Mouse (Mus musculus): ENCODE data around the gene Copa. TPM values are rescaled to one million over a fixed set of nuclear protein-coding genes. Genes with fewer than 3 reads are reported as not detected.

The Copa gene
- polyA plus RNA-seq, 1 experiment = 53.9 TPM

DNA sequence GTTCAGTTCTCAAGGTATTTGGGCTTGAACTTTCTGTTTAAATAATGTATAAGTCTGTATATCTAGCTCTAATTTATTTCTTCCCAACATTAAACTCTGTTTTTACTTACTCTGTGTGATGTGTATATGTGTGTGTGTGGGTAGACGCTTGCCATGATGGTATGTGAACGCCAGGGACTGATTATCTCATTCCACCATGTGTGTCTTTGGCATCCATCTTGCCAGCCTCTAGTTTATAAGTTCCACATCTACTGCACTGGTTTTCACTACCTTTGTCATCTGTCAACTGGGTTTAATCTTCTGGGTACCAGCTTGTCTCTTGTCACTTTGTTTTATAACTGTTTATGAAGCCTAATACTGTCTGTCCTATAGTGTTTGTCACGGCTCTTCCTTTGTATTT, 73.2 kb downstream of the Copa start:
- TF ChIP-seq CTCF (IDR thresholded peaks at IDR 0.05; ENCODE audit: borderline replicate concordance, control insufficient read depth, extremely low read depth, insufficient read depth, low read length, poor library complexity) (no peak), POLR2A (IDR thresholded peaks at IDR 0.05; ENCODE audit: control insufficient read depth, extremely low read depth, insufficient read depth, low read length, poor library complexity) (no peak)
- no peak overlapping the region for H3K27ac ChIP-seq (ENCODE audit: control insufficient read depth, insufficient read depth, low read length)
- H3K27me3 ChIP-seq (ENCODE audit: control insufficient read depth, insufficient read depth, low read length) = no peaks in the 10 kb centered on the region
- no peak for DNase-seq
- WGBS = 96% methylated on average over 3 of the region's 3 CpGs
- H3K36me3 ChIP-seq (ENCODE audit: control insufficient read depth, insufficient read depth, low read length) = peaks cover 17% of the 10 kb centered on the region
- no peaks in the 10 kb centered on the region for H3K4me1 ChIP-seq (replicated peaks; ENCODE audit: control insufficient read depth, insufficient read depth, low read length)
- no peak overlapping the region for H3K4me3 ChIP-seq (ENCODE audit: control insufficient read depth, insufficient read depth, low read length)

DNA sequence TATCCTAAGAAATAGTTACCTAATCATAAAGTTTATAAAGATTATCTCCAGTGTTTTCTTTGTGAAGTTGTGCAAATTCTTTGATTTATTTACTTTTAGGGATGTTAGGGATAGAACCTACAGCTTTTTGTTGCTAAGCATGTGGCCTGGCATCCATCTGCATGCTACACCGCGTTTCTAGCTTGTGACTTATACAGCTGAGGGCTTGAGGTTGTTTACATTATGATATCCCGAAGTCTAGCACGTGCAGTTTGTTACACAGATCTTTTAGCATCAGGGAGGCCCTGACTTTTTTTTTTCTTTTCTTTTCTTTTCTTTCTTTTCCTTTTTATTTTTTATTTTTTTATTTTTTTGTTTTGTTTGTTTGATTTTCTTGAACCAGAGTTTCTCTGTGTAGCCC, 77.6 kb downstream of the Copa start:
- TF ChIP-seq CTCF (IDR thresholded peaks at IDR 0.05; ENCODE audit: borderline replicate concordance, control insufficient read depth, extremely low read depth, insufficient read depth, low read length, poor library complexity) (no peak), POLR2A (IDR thresholded peaks at IDR 0.05; ENCODE audit: control insufficient read depth, extremely low read depth, insufficient read depth, low read length, poor library complexity) (no peak)
- no peaks in the 10 kb centered on the region for H3K27me3 ChIP-seq (ENCODE audit: control insufficient read depth, insufficient read depth, low read length)
- peaks cover 3% of the 10 kb centered on the region for H3K4me1 ChIP-seq (replicated peaks; ENCODE audit: control insufficient read depth, insufficient read depth, low read length)
- no peak overlapping the region for H3K27ac ChIP-seq (ENCODE audit: control insufficient read depth, insufficient read depth, low read length)
- 93% methylated on average over 4 of the region's 4 CpGs for WGBS
- no peak for DNase-seq
- no peak overlapping the region for H3K4me3 ChIP-seq (ENCODE audit: control insufficient read depth, insufficient read depth, low read length)
- no peaks in the 10 kb centered on the region for H3K36me3 ChIP-seq (ENCODE audit: control insufficient read depth, insufficient read depth, low read length)

DNA sequence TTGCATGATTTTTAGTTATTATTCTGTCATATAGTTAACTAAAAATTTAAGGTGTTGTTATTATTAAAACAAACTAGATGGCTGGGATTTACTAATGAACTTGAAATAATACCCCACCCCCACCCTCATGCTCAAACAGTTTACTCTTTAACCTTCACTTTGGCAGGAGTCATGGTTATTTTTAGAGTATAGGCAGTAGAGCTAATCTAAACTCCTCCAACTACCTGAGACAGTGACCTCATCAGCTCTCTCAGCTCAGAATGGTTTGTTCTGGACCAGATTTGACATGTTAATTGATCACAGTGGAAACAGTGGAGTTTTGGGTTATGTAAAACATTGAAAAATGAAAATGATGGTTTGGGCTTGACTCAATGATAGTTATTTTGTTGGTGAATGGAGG, 78.2 kb downstream of the Copa start:
- H3K27me3 ChIP-seq (ENCODE audit: control insufficient read depth, insufficient read depth, low read length) = no peaks in the 10 kb centered on the region
- TF ChIP-seq POLR2A (IDR thresholded peaks at IDR 0.05; ENCODE audit: control insufficient read depth, extremely low read depth, insufficient read depth, low read length, poor library complexity) = no peak
- TF ChIP-seq CTCF (IDR thresholded peaks at IDR 0.05; ENCODE audit: borderline replicate concordance, control insufficient read depth, extremely low read depth, insufficient read depth, low read length, poor library complexity) = no peak
- H3K4me3 ChIP-seq (ENCODE audit: control insufficient read depth, insufficient read depth, low read length) = no peak overlapping the region
- H3K36me3 ChIP-seq (ENCODE audit: control insufficient read depth, insufficient read depth, low read length) = peaks cover 2% of the 10 kb centered on the region; the same call in 1 of the 2 replicates
- no peak overlapping the region for H3K27ac ChIP-seq (ENCODE audit: control insufficient read depth, insufficient read depth, low read length)
- H3K4me1 ChIP-seq (replicated peaks; ENCODE audit: control insufficient read depth, insufficient read depth, low read length) = peaks cover 3% of the 10 kb centered on the region
- no peak for DNase-seq

DNA sequence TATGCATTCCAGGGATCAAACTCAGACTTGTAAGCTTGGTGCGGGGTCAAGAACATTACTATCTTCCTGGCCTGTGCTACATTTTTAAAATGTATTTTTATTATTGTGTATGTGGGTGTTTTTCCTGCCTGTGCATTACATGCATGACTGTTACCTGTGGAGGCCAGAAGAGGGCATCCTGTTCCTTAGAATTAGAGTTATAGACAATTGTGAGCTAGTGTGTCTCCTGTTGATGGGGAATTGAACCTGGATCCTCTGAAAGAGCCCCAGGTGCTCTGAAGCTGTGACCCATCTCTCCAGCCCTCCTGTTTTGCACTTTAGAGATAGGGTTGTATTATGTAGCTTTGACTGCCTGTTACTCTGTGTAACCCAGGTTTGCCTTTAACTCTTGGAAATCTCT, 79.7 kb downstream of the Copa start:
- Histone ChIP-seq H3K27ac (ENCODE audit: control insufficient read depth, insufficient read depth, low read length) (no peak overlapping the region), H3K4me3 (ENCODE audit: control insufficient read depth, insufficient read depth, low read length) (no peak overlapping the region), H3K36me3 (ENCODE audit: control insufficient read depth, insufficient read depth, low read length) (peaks cover 17% of the 10 kb centered on the region), H3K27me3 (ENCODE audit: control insufficient read depth, insufficient read depth, low read length) (no peaks in the 10 kb centered on the region), H3K4me1 (replicated peaks; ENCODE audit: control insufficient read depth, insufficient read depth, low read length) (peaks cover 3% of the 10 kb centered on the region)
- TF ChIP-seq CTCF (IDR thresholded peaks at IDR 0.05; ENCODE audit: borderline replicate concordance, control insufficient read depth, extremely low read depth, insufficient read depth, low read length, poor library complexity) = no peak
- no peak for TF ChIP-seq POLR2A (IDR thresholded peaks at IDR 0.05; ENCODE audit: control insufficient read depth, extremely low read depth, insufficient read depth, low read length, poor library complexity)
- WGBS = 91% methylated on average over 1 of the region's 1 CpGs
- DNase-seq = peak; percentile 27

DNA sequence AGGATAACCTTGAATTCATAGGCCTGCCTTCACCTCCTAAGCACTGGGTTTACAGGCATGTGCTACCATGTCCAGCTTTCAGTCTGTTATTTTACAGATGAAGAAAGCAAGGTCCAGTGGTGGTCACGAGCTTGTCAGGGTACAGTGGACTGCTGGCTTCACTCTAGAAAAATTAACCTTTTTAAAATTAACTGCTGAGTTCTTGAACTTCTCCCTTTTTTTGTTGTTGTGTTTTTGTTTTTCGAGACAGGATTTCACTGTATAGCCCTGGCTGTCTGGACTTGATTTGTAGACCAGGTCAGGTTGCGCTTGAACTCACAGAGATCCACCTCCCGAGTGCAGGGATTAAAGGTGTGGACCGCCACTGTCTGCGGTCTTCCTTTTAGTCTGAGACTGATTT, 80.6 kb downstream of the Copa start:
- Histone ChIP-seq H3K4me3 (ENCODE audit: control insufficient read depth, insufficient read depth, low read length) (no peak overlapping the region), H3K4me1 (replicated peaks; ENCODE audit: control insufficient read depth, insufficient read depth, low read length) (peaks cover 3% of the 10 kb centered on the region), H3K36me3 (ENCODE audit: control insufficient read depth, insufficient read depth, low read length) (peaks cover 26% of the 10 kb centered on the region), H3K27me3 (ENCODE audit: control insufficient read depth, insufficient read depth, low read length) (no peaks in the 10 kb centered on the region), H3K27ac (ENCODE audit: control insufficient read depth, insufficient read depth, low read length) (no peak overlapping the region)
- no peak for DNase-seq
- TF ChIP-seq CTCF (IDR thresholded peaks at IDR 0.05; ENCODE audit: borderline replicate concordance, control insufficient read depth, extremely low read depth, insufficient read depth, low read length, poor library complexity) = no peak
- TF ChIP-seq POLR2A (IDR thresholded peaks at IDR 0.05; ENCODE audit: control insufficient read depth, extremely low read depth, insufficient read depth, low read length, poor library complexity) = no peak
- 90% methylated on average over 6 of the region's 6 CpGs for whole genome bisulfite sequencing

DNA sequence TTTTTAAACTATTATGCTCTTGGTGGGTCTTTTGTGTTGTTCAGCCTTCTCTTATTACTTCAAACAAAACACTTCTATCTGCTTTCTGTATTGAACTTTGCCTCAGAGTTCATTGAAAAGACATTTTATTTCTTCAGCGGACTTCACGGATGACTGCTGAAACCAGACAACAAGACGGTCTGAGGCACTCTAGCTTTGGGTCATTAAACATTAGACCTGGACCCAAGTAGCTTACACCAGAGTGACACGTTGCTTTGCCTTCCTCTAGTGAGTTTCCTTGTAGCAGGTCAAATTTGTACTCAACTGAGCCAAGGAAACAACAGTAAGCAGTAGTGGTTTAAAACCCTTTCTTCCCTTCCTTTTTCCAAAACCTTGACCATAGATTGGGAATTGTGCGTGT, 85.6 kb downstream of the Copa start:
- H3K27ac ChIP-seq (ENCODE audit: control insufficient read depth, insufficient read depth, low read length) = no peak overlapping the region
- H3K4me1 ChIP-seq (replicated peaks; ENCODE audit: control insufficient read depth, insufficient read depth, low read length) = no peaks in the 10 kb centered on the region
- no peaks in the 10 kb centered on the region for H3K27me3 ChIP-seq (ENCODE audit: control insufficient read depth, insufficient read depth, low read length)
- TF ChIP-seq POLR2A (IDR thresholded peaks at IDR 0.05; ENCODE audit: control insufficient read depth, extremely low read depth, insufficient read depth, low read length, poor library complexity) = no peak
- no peak for TF ChIP-seq CTCF (IDR thresholded peaks at IDR 0.05; ENCODE audit: borderline replicate concordance, control insufficient read depth, extremely low read depth, insufficient read depth, low read length, poor library complexity)
- no peak overlapping the region for H3K4me3 ChIP-seq (ENCODE audit: control insufficient read depth, insufficient read depth, low read length)
- WGBS = 94% methylated on average over 5 of the region's 5 CpGs
- DNase-seq = no peak
- H3K36me3 ChIP-seq (ENCODE audit: control insufficient read depth, insufficient read depth, low read length) = peaks cover 46% of the 10 kb centered on the region

DNA sequence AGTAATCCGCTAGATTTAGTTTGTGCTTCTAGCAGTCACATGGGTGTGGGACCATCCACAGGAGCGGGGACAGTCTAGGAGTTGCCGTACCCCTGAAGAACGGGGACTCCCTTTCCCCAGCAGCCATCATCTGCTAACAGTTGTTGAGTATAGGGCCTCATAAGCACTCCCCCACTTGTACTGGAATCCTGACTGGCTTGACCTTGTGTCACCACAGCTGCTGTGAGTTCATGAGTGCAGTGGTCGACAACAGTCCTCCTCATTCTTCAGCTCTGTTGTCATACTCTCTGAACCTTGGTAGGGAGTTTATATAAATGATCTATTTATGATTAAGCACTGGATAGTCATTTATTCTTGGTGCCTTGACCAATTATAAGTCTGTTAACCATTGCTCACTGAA, 87.5 kb downstream of the Copa start:
- H3K36me3 ChIP-seq (ENCODE audit: control insufficient read depth, insufficient read depth, low read length) = peaks cover 65% of the 10 kb centered on the region
- WGBS = 98% methylated on average over 5 of the region's 5 CpGs
- no peaks in the 10 kb centered on the region for H3K27me3 ChIP-seq (ENCODE audit: control insufficient read depth, insufficient read depth, low read length)
- no peak overlapping the region for H3K4me3 ChIP-seq (ENCODE audit: control insufficient read depth, insufficient read depth, low read length)
- no peak for TF ChIP-seq CTCF (IDR thresholded peaks at IDR 0.05; ENCODE audit: borderline replicate concordance, control insufficient read depth, extremely low read depth, insufficient read depth, low read length, poor library complexity)
- no peak for TF ChIP-seq POLR2A (IDR thresholded peaks at IDR 0.05; ENCODE audit: control insufficient read depth, extremely low read depth, insufficient read depth, low read length, poor library complexity)
- DNase-seq = no peak
- H3K4me1 ChIP-seq (replicated peaks; ENCODE audit: control insufficient read depth, insufficient read depth, low read length) = no peaks in the 10 kb centered on the region
- H3K27ac ChIP-seq (ENCODE audit: control insufficient read depth, insufficient read depth, low read length) = no peak overlapping the region

Other genes with a start within 250 kb of the Copa start
- gene Cd84, start 242.8 kb upstream of the Copa start, polyA plus RNA-seq (2012; rRNA removed) = 22.3 and 27.8 TPM in 2 replicates
- 9.5 and 11.6 TPM in 2 replicates for gene Gm10521, start 186.9 kb upstream of the Copa start, polyA plus RNA-seq (2012; rRNA removed)
- 46.6 and 52.0 TPM in 2 replicates for gene Slamf6, start 165.0 kb upstream of the Copa start, polyA plus RNA-seq (2012; rRNA removed)
- 20.5 and 27.3 TPM in 2 replicates for gene Vangl2, start 54.1 kb upstream of the Copa start, polyA plus RNA-seq (2012; rRNA removed)
- gene Nhlh1, start 25.0 kb upstream of the Copa start, polyA plus RNA-seq (2012; rRNA removed) = 0.14 and 0.18 TPM in 2 replicates
- 130 and 133 TPM in 2 replicates for gene Ncstn, start 266 bp downstream of the Copa start, polyA plus RNA-seq (2012; rRNA removed)
- 68.5 and 76.9 TPM in 2 replicates for gene Pex19, start 44.2 kb downstream of the Copa start, polyA plus RNA-seq (2012; rRNA removed)
- gene Dcaf8, start 65.6 kb downstream of the Copa start, polyA plus RNA-seq (2012; rRNA removed) = 79.7 and 81.0 TPM in 2 replicates
- 28.4 and 38.8 TPM in 2 replicates for gene Pea15a, start 124.3 kb downstream of the Copa start, polyA plus RNA-seq (2012; rRNA removed)
- gene Casq1, start 137.3 kb downstream of the Copa start, polyA plus RNA-seq (2012; rRNA removed) = 0.54 and 1.4 TPM in 2 replicates
- 0.07 TPM in 1 of 2 replicates, not detected in the other for gene Atp1a4, start 175.9 kb downstream of the Copa start, polyA plus RNA-seq (2012; rRNA removed)
- gene Igsf8, start 179.1 kb downstream of the Copa start, polyA plus RNA-seq (2012; rRNA removed) = 159 and 162 TPM in 2 replicates
- 24.4 and 28.5 TPM in 2 replicates for gene Atp1a2, start 215.5 kb downstream of the Copa start, polyA plus RNA-seq (2012; rRNA removed)
- 1.5 TPM in 2 replicates for gene Kcnj9, start 246.8 kb downstream of the Copa start, polyA plus RNA-seq (2012; rRNA removed)